Mouse (Mus musculus) skeletal muscle tissue, postnatal 0 days (tissue): ENCODE measurements around the gene Prpf38b. TPM values are rescaled to one million over a fixed set of nuclear protein-coding genes. Genes with fewer than 3 reads are reported as not detected.

Source experiments
- polyA plus RNA-seq: library from polyadenylated mRNA; unstranded; fragments of >200 nt; fragmentation: Nextera tagmentation; extraction: Ambion mirVana; gene quantifications from 2 replicates; pipeline ENCODE4 v1.2.1, GENCODE M21; 2015

The Prpf38b gene
- 34.4 and 37.8 TPM in 2 replicates for polyA plus RNA-seq

DNA sequence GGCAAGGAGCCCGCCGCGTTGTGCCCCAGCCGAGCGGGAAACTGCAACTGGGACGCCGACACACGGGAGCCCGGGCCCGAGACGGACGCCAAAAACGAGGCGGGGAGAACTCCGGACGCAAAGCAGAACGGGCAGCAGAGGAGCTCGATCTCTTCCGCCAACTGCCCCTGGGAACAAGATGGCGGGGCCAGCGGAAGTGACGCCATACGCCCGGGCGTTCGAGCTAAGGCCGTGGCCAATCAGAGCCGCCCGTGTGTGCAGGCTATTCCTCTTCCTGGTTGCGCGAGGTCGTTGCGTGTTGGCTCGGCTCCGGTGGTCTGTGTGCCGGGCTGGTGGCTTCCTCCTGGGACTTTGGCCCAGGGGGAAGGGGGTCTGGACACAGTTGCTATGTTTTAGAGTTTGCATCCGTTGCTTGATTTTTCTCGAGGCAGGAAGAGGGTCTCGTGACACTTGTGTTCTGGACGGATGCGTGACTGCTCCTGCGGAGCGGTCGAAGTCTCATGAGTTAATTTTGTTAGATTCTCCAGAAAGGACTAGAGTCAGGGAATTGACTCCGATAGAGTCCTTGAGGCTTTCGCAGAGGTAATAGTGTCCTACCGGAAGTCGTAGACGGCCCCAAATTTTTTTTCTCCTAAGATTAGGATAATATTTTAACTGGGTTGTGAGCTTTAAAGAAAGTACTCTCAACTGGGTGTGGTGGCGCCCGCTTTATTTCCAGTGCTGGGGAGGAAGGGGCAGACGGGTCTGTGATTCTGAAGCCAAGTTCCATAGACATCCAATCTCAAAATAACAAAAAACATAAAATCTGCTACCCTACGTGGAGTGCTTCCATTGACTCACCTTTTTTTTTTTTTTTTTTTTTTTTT is at the start of gene Prpf38b:
TSS of gene Prpf38b (minus strand) at position 180 of the 866 bp plus-strand sequence.

DNA sequence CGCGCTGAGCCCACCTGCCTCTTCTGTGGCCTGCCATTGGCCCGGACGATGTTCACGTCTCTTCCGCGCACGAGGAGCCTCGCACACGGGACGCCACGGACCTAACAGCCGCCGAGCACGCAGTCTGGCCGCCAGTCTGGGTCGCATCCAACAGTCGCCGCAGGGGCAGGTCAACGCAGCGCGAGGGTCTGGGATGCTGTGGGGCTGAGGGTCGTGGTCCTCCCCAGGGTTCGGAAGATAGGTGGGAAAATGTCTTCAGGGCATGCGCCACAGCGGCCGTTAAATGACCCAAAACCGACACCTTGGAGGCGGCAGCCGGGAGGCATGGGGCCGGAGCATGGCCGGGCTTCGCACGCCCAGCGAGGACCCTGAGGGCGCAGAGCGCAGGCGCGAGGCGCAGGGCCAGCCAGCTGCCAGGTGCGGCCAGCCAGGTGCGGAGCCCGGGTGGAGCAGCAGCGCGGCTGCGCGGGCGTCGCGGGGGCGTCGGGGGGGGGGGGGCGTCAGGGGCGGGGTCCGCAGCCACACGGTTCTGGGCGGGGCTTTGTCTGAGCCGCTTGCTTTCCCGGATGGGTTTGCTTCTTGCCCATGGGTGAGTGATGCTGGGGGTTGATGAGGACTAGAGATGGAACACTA is 28.6 kb upstream of the Prpf38b start, which contains the start of gene Gm9857:
TSS of gene Gm9857 (minus strand) at position 445 of the 633 bp plus-strand sequence.

DNA sequence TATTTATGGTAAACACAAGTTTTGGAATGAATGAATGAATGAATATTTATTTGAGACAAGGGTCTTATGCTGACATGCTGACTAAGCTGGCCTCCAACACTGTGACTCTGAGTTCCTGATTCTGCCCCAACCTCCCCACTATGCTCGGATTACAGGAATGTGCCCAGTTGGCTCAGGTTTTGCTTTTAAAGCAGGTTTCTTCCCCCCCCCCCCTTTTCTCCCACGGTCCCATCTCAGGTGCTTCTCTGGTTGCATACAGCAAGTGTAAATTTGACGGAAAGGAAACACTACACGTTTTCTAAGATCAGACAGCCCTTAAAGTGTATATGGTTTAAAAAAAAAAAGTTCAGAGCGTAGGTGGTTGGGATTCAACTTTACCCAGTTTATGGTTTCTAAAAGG is 28.0 kb upstream of the Prpf38b start, which contains the start of gene Henmt1:
TSS of gene Henmt1 (plus strand) at position 301 of the 400 bp plus-strand sequence.

DNA sequence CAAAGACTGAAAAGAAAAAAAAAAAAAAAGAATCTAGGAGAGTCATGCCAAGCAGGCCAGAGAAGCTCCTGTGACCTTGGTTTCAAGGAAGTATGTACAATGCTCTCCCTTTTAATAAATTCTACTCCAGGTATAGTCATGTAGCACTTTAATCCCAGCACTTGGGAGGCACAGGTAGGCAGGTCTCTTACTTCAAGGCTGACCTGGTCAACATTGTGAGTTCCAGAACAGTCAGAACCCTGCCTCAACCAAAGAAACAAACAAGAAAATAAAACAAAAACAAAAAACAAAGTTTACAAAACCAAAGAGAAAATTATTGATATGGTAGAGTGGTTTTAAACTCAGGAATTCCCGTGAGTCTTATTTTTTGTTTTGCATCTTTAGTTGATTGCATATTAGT is 21.6 kb downstream of the Prpf38b start, which contains the start of gene Fndc7:
TSS of gene Fndc7 (minus strand) at position 101 of the 400 bp plus-strand sequence.

Other genes with a start within 250 kb of the Prpf38b start
- gene Gpsm2, start 189.4 kb downstream of the Prpf38b start, polyA plus RNA-seq = 36.4 and 38.4 TPM in 2 replicates
- gene Aknad1, start 172.1 kb downstream of the Prpf38b start, polyA plus RNA-seq = 0.73 and 0.81 TPM in 2 replicates
- gene Stxbp3, start 71.2 kb downstream of the Prpf38b start, polyA plus RNA-seq = 33.5 and 37.0 TPM in 2 replicates
- 0.41 and 0.62 TPM in 2 replicates for gene Fndc7, start 21.7 kb downstream of the Prpf38b start, polyA plus RNA-seq
- gene Henmt1, start 28.1 kb upstream of the Prpf38b start, polyA plus RNA-seq = 0.09 TPM in 1 of 2 replicates, not detected in the other
- not detected in 2 replicates for gene Gm9857, start 28.7 kb upstream of the Prpf38b start, polyA plus RNA-seq
- 8.9 and 9.0 TPM in 2 replicates for gene Fam102b, start 115.9 kb upstream of the Prpf38b start, polyA plus RNA-seq
- gene Slc25a54, start 168.7 kb upstream of the Prpf38b start, polyA plus RNA-seq = not detected in 2 replicates
- 42.2 and 43.6 TPM in 2 replicates for gene Slc25a24, start 211.4 kb upstream of the Prpf38b start, polyA plus RNA-seq